Mouse (Mus musculus) mouse embryonic stem cell (cell line): ENCODE measurements around the gene Mmp3.
"Not testable (repeated sequence)": the region's sequence is repeated elsewhere in the genome, so short reads cannot be mapped to it uniquely, and the experiment has no call there.

Experiments
- in situ Hi-C, 2 experiments: fragments of 300-500 bp; cut with MboI; formaldehyde crosslinking; loops; 1 replicate in 1 of 2; 3 replicates in 1 of 2; pipeline ENCODE4 v1.14.3; 2019 to 2020; ENCODE audit warnings: low sequenced_read_pairs in 2 of 2, low pct_unique_long_range_greater_than_20kb in 1 of 2, mixed read lengths in 1 of 2; ENCODE audit not compliant: unreplicated experiment in 1 of 2

Mmp3 gene

GRCm38 (mm10) chr9:7445522-7445921, at the start of gene Mmp3:
TSS of gene Mmp3 (plus strand) at chr9:7445822.
- in situ Hi-C loops: no loop called here

- in situ Hi-C loops: not testable (repeated sequence)
Observed at GRCm38 (mm10) chr9:7396556-7396955, 49.1 kb upstream of the Mmp3 start.

GRCm38 (mm10) chr9:7453302-7453701, 7.7 kb downstream of the Mmp3 start:
- in situ Hi-C loops: no loop called here

- in situ Hi-C loops: no loop called here
Observed at GRCm38 (mm10) chr9:7470262-7470661, 24.6 kb downstream of the Mmp3 start.

GRCm38 (mm10) chr9:7483684-7484394, 38.2 kb downstream of the Mmp3 start:
- in situ Hi-C loops: no loop called here

GRCm38 (mm10) chr9:7501138-7501537, 55.5 kb downstream of the Mmp3 start:
- in situ Hi-C loops: no loop called here

- in situ Hi-C loops: no loop called here
Observed at GRCm38 (mm10) chr9:7502051-7502450, 56.4 kb downstream of the Mmp3 start, which contains the start of gene Mmp10. TSS of gene Mmp10 (plus strand) at chr9:7502352.
